20 mouse cellular contexts compared by ENCODE assay signal in genomic region chr10:75651381-75652068, GRCm38 (mm10). TPM values are rescaled to one million over a fixed set of nuclear protein-coding genes. Genes with fewer than 3 reads are reported as not detected.
DNase-seq lines count a peak whose midpoint lies in the region; ATAC-seq lines count a peak whose summit lies in the region.
"Had no signal": no experiment of that assay in that cellular context is flagged by ENCODE, and none has a peak within 500 bp of the region (broad histone marks: within the 10 kb centered on the region; RNA-seq: fewer than 3 reads in every experiment).

No protein-coding gene starts in this region.

- no peaks in the 10 kb centered on the region for H3K4me1 ChIP-seq in midbrain, embryonic 11.5 days (ENCODE audit: control insufficient read depth, insufficient read depth, low read length)
- H3K4me1 ChIP-seq in midbrain, embryonic 16.5 days (ENCODE audit: control insufficient read depth, insufficient read depth, low read length), result no peaks in the 10 kb centered on the region
- H3K4me1 ChIP-seq: embryonic facial prominence, embryonic 12.5 days; forebrain, embryonic 12.5 days; limb, embryonic 12.5 days had no signal

- H3K9me3 ChIP-seq in midbrain, embryonic 11.5 days (ENCODE audit: control insufficient read depth, low read length), result no peaks in the 10 kb centered on the region
- no peaks in the 10 kb centered on the region for H3K9me3 ChIP-seq in midbrain, embryonic 16.5 days (replicated peaks; ENCODE audit: control insufficient read depth, low read length, poor library complexity, severe bottlenecking)
- H3K9me3 ChIP-seq: embryonic facial prominence, embryonic 12.5 days; forebrain, embryonic 12.5 days; heart, embryonic 10.5 days; hindbrain, embryonic 15.5 days; limb, embryonic 12.5 days had no signal

- no peak overlapping the region for H3K27ac ChIP-seq in midbrain, embryonic 11.5 days (ENCODE audit: low read depth, low read length)
- no peak overlapping the region for H3K27ac ChIP-seq in midbrain, embryonic 16.5 days (ENCODE audit: low read length)
- H3K27ac ChIP-seq: embryonic facial prominence, embryonic 12.5 days; forebrain, embryonic 12.5 days; heart, embryonic 10.5 days; hindbrain, embryonic 15.5 days; layer of hippocampus, adult 2 months; limb, embryonic 12.5 days; macrophage had no signal

- no peaks in the 10 kb centered on the region for H3K27me3 ChIP-seq in midbrain, embryonic 11.5 days (ENCODE audit: control insufficient read depth, insufficient read depth, low read length)
- no peaks in the 10 kb centered on the region for H3K27me3 ChIP-seq in midbrain, embryonic 16.5 days (ENCODE audit: control insufficient read depth, insufficient read depth, low read depth, low read length)
- H3K27me3 ChIP-seq: embryonic facial prominence, embryonic 12.5 days; forebrain, embryonic 12.5 days; hindbrain, embryonic 15.5 days; limb, embryonic 12.5 days had no signal

- DNase-seq in cerebellum, postnatal 25 days, result peak; percentile 54 to 57
- DNase-seq in cerebellum, adult 8-10 months, result no peak
- DNase-seq in midbrain, embryonic 11.5 days (ENCODE audit: low spot score, missing footprints), result peak; percentile 54
- peak; percentile 53 for DNase-seq in kidney, postnatal 14 days
- no peak for DNase-seq in adrenal gland, adult 8-10 months
- DNase-seq in spleen, postnatal 36 days (ENCODE audit: low spot score in 2 of 2), result no peak
- DNase-seq: adrenal gland, adult 2 months; heart, postnatal 4 days; layer of hippocampus, postnatal 36 days; liver, postnatal 0 days had no signal

- H3K9ac ChIP-seq in midbrain, embryonic 11.5 days (ENCODE audit: low read length), result no peak overlapping the region
- no peak overlapping the region for H3K9ac ChIP-seq in midbrain, embryonic 16.5 days (ENCODE audit: low read depth, low read length)
- H3K9ac ChIP-seq: embryonic facial prominence, embryonic 12.5 days; forebrain, embryonic 12.5 days; hindbrain, embryonic 15.5 days; limb, embryonic 12.5 days; liver, postnatal 0 days had no signal

- H3K4me2 ChIP-seq in midbrain, embryonic 11.5 days, result no peak overlapping the region
- no peak overlapping the region for H3K4me2 ChIP-seq in midbrain, embryonic 16.5 days (ENCODE audit: low read length)
- H3K4me2 ChIP-seq: embryonic facial prominence, embryonic 12.5 days; forebrain, embryonic 12.5 days; hindbrain, embryonic 15.5 days; limb, embryonic 12.5 days; liver, embryonic 11.5 days had no signal

- H3K36me3 ChIP-seq in midbrain, embryonic 11.5 days (ENCODE audit: control insufficient read depth, insufficient read depth, low read length), result peaks cover 15% of the 10 kb centered on the region
- H3K36me3 ChIP-seq in midbrain, embryonic 16.5 days (ENCODE audit: control insufficient read depth, insufficient read depth, low read length), result peaks cover 48% of the 10 kb centered on the region

- no peak overlapping the region for H3K4me3 ChIP-seq in midbrain, embryonic 11.5 days (ENCODE audit: low read depth, low read length)
- H3K4me3 ChIP-seq in midbrain, embryonic 16.5 days (ENCODE audit: low read depth, low read length), result no peak overlapping the region
- H3K4me3 ChIP-seq: embryonic facial prominence, embryonic 12.5 days; forebrain, embryonic 12.5 days; heart, embryonic 10.5 days; hindbrain, embryonic 15.5 days; layer of hippocampus, adult 2 months; limb, embryonic 12.5 days had no signal

- ATAC-seq in midbrain, embryonic 11.5 days (ENCODE audit: low FRiP score), result no peak
- no peak for ATAC-seq in midbrain, embryonic 16.5 days
- ATAC-seq: liver, postnatal 0 days; lung, postnatal 0 days had no signal

- WGBS in midbrain, embryonic 11.5 days, result 97% methylated on average over 16 of the region's 16 CpGs
- 96% methylated on average over 16 of the region's 16 CpGs for WGBS in midbrain, embryonic 16.5 days

RNA-seq across cellular contexts. Expression of gene Susd2, which starts 7.7 kb away (rescaled TPM):
- polyA plus RNA-seq in midbrain, embryonic 11.5 days (2014; fragmentation: Nextera tagmentation; extraction: Ambion mirVana), result 1.2 and 1.6 TPM in 2 replicates
- 3.1 and 4.9 TPM in 2 replicates for polyA plus RNA-seq in midbrain, embryonic 16.5 days (2015; fragmentation: Nextera tagmentation; extraction: Ambion mirVana)
- total RNA-seq in adrenal gland, adult 8-10 months (2022), result 10 to 100 TPM in 2 of 4 experiments, 1 to 10 TPM in 2; 9.4 to 15.1 (median 11.5) TPM

Comparison
In these comparisons a context has a peak if more than half of its experiments do, and no peak if none do; other contexts are left out.
1. DNase-seq: peak in cerebellum, postnatal 25 days (2 of 2), midbrain, embryonic 11.5 days (single experiment) and kidney, postnatal 14 days (single experiment); none in cerebellum, adult 8-10 months (single experiment), adrenal gland, adult 8-10 months (single experiment) and spleen, postnatal 36 days (0 of 2).